Mouse (Mus musculus) heart, adult 18-20 months (tissue): ENCODE results near the gene Apol8. TPM values are rescaled to one million over a fixed set of nuclear protein-coding genes. Genes with fewer than 3 reads are reported as not detected.

ENCODE experiments used
- DNase-seq, 2 experiments: peaks; one replicate each; pipeline ENCODE4 v3.0.0; 2021 to 2022; ENCODE audit warnings: mixed read lengths in 1 of 2
- long read RNA-seq, 2 experiments: library from polyadenylated mRNA; stranded (forward); transcript quantifications; one replicate each; pipeline ENCODE4 v2.0.0; 2021
- total RNA-seq, 2 experiments: library from RNA; stranded (reverse); gene quantifications; 2 replicates each; pipeline ENCODE4 v1.2.3; 2021

Gene Apol8
- not detected for total RNA-seq
- long read RNA-seq, experiment 1, result 0 reads
- long read RNA-seq, experiment 2, result 0 reads

DNA sequence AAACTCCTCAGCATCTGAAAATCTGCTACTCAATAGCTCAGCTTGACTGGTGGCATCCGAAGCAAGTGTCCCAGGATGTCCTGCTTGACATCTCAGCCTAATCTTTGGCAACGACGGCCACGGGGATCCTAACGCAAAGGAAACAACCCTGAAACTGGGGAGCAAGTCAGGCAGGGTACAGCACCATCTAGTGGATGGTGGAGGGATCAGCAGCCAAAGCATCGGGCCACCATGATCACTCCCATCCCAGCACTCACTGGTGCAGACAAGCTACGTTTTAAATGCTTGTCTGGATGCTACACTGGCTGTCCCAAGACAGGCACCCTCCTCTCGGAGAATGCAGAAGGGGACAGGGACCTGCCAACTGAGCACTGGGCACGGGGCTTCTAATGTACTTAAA is at the start of gene Apol8:
Gene Apol8, minus strand, starts transcription at position 156 of the 400 bp plus-strand sequence.
- DNase-seq, result peak in 1 of 2 experiments; percentile 67

DNA sequence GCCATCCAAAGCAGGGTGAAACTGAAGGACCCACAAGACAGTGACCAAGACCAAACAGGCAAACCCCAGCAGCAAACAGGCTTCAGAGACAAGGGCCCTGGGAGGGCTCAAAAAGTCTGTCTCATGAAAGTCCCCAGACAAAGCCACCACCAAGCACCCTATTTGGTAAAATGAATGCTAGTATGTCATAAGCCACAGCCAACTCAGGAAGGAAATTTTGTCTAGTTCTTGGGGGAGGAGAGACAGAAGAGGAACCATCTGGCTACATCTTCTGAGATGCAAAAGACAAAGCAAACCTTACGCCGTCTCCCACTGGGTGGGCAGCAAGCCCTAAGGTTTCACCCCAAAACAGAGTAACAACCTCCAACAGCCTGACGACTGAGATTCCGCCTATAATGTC is 48.9 kb upstream of the Apol8 start:
- no peak for DNase-seq

DNA sequence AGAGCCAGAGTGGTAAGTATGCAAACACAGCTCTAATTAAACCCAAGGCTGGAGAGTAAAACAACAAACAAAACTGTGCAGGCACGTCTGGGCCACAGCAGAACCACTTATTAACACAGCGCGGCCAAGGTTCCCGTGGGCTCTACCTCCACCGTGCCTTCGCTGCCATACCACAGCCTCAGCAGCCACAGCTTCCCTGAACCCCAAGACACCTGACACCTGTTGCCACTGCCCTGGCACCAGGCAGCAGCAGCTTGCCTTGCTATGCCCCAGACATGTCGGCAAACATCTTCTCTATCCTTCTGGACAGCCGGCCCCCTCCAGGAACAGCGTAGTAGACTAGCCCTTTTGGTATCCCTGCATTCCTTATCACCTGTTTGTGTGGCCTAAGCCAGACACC is 48.1 kb upstream of the Apol8 start:
- DNase-seq, result no peak

DNA sequence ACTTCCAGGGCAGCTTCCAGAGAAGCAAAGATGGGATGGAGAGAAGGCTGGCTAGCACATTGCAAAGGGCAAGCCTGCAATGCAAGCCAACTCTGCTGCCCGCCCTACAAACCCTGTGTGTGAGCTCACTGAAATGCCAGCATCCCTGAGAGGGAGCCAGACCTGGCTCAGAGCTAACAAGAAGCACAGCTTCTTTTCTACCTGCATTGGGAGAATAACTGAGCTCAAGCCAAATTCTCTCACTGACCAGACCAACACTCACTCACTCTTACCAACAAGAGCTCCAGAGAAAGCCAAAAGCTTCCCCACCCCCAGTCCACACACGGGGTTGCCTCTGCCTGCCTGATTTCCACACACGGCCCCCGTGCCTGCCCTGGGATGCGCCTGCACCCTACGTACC is 47.7 kb upstream of the Apol8 start:
- no peak for DNase-seq

DNA sequence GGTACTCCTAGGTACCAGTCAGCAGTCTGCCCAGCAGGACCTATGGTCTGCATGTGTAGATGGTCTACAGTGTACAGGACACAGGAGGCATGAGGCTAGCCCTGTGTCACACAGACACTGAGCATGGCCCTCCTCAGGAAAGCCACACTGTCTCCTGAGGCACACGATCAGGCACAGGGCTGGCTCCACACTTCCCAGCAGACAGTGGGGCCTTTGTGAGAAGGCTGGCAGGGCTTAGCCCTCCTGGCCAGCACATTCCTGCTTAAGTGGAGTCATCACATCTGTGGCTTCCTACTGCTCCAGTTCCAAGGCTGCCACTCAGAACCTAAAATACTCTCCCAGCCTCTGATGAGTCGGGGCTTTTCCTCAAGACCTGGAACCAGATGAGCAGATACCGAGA is 46.9 kb upstream of the Apol8 start:
- DNase-seq, result peak in 1 of 2 experiments; percentile 65

DNA sequence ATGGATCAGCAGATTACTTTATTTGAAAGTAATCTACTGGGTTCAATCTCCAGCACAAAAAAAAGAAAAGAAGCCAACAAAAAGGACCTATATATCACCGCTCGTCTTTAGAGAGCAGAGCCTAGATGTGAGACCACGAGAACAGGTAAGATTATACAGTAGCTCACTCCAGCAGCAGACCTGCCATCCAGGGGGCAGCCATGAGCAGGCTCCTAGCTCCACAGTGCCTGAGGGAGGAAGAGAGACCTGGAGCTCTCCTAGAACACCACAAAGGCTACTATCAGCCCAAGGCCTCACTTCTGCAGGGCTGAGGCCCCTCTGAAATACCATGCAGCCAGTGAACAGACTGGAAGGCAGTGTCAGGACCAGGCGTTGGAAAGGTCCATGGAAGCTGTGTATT is 46.2 kb upstream of the Apol8 start:
- no peak for DNase-seq

DNA sequence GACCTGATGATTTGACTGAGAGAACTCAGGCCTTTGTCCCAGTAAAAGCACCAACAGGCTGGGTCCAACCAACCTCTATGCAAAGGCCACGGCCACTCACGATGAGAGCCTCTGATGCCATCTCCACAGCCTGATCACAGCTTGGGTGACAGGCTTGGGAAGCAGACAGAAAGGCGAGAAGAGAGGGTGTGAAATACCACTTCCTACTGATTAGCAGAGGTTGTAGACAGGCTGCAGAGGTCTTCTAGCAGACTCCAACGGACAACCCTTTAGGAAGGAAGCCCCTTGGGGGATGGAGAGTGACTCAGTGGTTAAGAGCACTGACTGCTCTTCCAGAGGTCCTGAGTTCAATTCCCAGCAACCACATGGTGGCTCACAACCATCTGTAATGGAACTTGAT is 44.4 kb upstream of the Apol8 start:
- DNase-seq, result no peak

DNA sequence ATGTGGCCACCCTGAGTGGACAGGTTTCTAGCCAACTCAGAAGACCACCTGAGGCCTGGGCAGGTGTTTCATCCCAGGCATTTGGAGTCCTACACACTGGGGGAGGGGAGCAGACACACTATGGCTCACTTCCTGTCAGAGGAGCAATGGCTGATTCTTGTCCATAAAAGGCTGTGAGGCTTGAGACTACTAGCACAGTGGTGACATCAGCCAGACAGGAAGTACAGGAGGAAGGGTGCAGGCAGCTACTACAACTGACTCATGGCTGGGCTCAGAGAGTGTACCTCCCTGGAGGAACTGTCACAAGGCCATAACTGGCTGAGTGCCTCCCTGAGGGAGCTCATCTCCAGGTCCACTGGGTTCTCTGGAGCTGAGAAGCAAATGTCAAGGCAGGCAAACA is 43.7 kb upstream of the Apol8 start:
- peak; percentile 77 to 95 for DNase-seq

DNA sequence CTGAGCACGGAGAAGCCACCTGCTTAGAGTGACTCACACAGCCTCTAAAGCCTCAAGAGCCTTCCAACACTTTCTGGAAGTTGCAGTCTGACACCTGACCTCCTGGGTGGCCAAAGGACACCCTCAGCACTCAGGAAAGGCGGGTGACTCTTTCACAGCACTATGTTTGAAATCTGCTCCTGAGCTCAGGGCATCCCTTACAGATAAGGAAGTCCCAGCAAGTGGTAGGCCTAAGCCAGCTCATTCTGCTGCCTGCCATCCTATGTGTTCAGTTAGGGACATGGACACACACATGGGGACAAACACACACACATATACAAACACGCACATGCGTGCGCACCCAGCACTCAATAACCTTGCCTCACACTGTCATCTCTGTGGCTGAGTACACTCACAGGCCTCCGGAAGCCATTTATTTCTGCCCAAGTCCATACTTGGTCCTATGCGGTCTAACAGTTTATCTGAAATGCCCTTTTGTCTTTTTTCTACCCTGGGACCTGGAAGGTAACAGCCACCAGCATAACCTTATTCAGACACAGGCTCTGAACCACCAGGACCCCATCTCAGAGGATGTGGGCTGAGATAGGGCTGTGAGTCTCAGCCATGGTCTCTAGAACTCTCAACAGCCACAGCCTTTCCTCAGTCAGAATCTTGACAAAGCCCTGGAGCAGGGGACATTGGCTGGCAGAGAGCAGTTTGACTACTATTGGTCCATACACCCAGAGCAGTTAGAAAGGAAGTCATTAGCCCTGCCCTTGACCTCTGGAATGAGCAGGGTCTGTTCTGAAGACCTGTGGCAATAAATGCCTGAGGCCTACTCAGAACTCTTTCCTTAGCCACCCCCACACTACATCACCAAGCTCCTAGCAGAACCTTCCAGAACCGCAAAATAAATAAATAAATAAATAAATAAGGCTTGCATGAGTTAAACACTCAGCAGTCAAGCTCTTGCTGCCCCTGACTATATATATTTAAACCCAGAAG is 43.0 kb upstream of the Apol8 start:
- DNase-seq, result no peak

DNA sequence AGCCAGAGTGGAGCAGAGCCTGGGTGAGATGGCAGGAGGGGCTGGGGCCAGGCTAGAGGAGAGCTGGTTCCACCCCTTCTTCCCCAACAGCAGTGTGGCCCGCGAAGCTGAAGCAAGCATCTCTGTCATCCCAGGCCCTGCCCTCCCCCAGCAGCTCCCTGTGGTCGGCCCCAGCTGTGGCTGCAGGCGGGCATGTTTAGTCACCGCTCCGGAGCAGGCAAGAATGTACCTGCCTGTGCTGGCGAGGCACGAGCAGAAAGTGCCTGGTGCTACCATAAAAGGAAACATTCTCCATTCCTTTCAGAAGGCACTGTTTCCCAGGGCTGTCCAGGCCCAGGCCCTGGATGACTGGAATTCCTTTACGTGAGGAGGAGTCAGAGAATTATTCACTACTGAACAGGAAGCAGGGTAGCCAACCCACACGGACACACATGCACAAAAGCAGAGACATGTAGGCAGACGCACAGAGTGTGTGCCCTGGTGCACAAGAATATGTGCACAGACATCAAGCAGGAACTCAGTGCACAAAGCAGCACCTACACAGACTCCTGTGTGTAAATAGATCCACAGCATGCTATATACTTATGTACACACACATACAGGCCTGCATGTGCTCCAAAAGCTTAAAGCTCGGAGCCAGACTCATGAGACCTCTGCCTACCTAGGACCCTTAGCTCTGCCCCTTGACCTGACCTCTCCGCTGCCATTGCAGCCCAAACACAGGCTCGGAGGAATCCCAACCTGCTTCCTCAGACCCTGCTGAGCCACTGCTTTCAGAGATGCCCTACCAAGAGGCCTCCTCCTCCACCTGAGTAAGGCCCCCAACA is 42.1 kb upstream of the Apol8 start:
- peak; percentile 52 for DNase-seq

DNA sequence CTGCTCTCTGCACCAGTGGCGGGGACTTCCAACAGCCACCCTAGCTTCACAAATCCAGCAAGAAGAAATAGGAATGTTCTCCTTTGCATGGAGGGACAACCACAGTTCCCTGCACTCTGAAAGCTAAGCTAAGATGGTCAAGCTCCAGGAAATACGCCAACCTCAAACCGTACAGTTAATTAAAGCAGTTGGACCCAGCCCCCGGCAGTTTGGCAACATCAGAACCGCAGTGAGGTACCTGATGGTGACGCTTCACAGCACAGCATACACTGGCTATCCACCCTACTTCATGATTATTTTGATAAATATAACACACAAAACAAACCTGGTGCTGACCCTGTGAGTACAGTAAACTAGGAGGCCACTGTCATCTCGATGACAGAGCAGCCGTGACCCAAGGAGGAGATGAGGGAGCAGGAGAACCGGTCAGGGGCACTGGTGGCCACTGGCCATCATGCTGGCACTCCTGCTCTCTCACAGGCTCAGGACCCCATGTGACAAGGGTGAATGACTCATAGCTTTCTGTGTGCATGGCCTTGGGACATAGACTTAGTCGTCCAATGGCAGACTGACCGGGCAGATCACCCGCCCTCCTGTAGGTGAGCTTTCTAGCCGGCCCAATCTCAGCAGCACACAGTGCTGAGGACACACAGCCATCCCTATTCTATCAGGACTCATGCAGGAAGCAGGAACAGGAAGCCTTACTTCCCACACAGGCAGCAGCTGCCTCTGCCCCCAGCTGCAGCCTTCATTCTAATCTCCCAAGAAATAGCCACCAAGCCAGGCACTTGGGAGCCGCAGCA is 41.0 kb upstream of the Apol8 start:
- DNase-seq, result peak; percentile 54 to 70

DNA sequence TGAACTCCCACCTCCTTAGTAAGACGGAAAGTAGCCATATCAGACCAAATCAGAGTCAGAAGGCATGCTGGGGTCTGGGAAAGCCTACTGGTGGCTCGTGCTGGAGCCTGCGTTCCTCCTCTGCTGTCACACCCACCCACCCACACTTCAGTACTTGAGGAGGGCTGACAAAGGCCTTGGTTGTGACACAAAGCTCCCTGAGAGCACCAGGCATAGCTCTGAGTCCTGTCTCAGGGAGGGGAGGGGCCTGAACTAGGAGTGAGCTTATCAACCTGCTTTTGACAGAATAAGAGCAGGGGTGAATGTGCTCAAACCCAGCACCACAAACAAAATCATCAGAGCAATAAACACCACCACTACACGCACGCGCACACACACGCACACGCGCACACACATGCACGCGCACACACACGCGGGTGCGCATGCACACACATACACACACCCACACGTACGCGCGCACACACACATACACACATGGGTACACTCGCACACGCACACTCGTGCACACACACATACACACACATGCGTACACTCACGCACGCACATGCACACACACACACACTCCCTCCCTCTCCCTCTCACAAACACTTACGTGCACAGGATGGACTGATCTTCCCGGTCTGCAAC is 39.7 kb upstream of the Apol8 start:
- no peak for DNase-seq

DNA sequence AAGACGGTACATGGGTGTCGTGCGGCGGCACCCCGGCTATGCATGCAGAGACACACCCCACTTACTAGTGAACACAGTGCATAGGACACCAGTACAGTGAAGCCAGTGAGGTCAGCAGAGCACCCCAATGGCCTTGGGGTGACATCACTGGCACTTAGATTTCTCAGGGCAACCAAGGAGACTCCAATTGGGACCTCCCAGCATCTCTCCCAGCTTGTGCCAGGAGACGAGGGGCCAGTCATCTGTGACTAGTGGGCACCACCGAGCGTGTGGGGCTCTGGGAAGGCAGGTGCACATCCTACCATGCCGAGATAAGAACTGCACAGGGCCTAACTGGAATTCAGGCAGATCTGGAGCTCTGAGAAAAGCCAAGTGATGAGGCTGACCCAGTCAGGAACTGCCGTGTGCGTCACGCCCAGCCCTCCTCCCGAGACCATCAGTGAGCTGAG is 38.1 kb upstream of the Apol8 start:
- no peak for DNase-seq

DNA sequence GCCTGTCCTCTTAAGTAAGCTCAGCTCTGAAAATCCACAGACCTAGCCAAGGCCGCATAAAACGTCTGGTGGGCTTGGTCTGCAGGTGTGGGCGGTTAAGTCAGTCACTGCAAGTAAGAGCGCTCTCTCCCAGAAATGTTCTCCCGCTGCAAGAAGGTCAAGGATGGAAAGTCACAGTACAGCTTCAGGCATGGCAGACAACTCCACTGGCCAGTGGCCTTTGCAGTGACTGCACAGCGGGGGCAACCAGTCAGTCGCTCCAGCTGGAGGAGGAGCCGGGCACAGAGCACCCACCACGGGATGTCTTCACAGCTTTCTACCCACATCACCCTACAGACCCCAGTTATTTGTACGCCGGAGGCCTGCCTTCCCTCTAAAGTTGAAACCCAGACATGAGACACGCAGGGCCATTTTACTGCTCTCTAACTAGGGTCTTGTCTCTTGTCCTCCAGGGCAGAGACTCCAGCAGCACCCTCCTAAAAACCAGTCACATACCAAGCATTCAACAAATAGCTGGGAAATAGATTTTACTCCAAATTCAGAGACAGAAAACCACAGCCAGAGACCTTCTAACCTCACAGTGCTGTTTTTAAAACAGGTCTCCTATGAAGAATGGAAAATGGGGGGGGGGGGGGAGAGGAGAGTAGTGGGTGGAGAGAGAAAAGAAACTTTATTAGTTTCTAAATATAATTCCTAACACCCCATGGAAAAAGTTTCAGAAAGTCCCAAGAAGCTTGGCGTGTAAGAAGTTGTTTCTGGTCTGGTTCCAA is 37.5 kb upstream of the Apol8 start:
- no peak for DNase-seq

DNA sequence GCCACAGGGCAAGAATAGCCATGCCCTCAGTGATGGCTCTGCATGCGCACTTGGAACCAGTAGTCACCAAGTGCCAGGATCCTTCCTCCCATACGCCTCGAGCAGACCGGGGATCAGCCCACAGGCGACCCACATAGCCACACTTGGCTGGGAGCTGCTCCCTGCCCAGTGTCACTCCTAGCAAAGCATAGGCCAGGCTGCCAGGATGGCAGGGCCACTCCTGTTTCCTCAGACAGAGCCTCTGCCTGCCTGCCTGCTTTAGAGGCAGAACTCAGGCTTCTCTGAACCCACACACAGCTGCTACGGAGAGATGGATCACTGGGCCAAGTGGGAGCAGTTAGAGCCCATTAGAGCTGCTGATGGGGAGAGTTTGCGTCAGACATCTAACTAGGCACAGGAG is 36.8 kb upstream of the Apol8 start:
- no peak for DNase-seq

DNA sequence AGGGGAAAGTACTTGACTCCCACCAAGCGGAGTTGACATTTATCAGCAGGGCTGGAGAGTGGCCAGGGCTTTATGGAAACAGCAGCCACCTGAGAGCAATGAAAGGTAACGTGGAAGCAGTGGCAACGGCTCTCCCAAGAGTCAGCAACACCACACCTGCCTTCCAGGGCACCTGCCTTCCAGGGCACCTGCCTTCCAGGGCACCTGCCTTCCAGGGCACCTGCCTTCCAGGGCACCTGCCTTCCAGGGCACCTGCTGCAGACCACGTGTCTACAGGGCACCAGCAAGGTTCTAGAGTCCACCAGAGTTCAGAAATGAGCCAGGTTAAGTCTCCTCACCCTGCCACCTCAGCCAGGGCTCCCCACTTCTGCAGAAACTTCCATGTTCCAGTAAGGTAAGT is 36.3 kb upstream of the Apol8 start:
- DNase-seq, result no peak

DNA sequence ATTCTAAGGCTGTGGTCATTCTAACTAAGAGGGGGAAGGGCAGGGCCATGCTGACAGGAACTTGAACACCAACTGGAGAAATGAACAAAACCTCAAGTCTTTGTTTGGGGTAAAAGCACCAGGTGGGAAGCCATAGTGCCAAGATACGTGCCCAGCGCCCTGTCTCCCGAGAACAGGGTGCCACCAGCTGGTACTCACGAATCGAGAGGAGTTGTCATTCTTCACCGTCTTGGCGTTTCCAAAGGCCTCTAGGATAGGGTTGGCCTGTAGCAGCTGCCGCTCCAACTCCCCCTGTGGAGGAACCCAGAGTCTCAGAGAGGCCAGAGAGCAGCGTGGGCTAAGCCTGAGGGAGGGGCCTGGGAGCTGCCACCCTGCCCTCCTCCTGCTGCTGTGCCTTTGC is 35.3 kb upstream of the Apol8 start:
- no peak for DNase-seq

DNA sequence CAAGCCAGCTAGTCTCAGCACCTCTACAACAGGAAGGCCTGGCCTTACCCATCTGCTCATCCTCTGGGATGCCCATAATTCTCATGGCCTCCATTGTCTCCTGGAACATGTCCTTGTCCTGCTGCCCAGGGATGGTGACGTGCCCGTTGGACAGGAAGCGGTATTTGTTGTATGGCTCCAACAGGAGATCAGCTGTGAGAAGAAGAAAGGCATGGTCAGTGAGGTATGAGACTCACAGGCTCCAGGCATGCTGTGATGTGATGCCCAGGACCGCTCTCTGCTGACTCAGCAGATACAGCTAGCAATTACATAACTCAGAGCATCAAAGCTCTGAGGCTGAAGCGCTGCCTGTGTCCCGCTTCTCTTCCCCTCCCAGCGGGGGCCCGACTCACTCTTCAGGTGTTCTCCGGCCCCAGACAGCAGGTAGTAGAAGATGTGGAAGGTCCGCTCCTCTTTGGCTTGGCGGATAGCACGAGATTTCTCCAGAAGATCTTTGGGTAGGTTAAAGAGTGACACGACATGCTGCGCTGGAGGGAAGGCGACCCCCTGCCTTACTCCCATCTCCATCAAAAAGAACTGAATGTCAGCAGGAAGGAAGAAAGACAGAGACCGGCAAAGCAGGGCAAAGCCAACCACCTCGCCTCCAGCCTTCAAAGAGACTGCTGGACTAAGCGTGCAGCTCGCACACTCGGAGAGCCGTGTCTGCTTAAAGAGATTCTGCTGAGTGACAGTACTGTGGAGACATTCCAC is 34.0 kb upstream of the Apol8 start:
- DNase-seq, result no peak

DNA sequence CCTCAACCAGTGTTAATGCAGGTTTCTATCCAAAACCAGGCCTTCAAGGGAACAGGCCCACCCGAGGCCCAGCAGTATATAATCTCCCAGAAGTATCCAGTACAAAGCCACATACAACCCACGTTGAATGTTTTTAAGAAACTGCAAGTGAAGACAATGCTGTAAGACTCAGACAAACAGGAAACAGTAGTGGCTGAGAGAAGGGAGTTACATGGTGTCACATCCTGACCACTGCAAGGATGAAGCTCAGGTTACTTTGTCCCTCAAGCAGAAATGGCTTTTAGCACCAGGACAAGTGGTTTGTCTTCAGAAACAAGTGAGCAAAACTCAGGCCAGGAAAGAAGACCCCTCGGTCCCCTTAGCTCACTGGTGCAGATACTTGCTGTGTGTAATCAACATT is 32.4 kb upstream of the Apol8 start:
- DNase-seq, result no peak

DNA sequence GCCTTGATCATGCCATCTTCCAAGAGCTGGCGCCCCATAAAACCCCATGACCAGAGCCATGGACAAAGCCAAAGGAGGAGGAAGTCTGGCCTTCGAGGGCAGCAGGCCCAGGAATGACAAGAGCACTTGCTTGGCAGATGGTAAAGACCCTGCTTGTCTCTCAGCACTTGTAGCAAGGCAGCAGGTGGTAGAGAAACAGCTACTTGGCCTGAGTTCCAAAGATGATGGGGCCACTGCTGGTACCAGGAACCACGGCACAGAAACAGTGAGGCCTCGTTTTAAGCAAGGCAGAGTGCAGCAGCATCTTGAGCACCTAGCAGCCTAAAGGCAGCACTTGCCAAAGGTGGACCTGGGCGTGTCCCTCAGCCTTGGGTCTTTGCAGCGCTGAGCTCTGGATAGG is 31.6 kb upstream of the Apol8 start:
- DNase-seq, result no peak
